Mouse (Mus musculus) intestine, postnatal 0 days (tissue): ENCODE results near the gene Megf8. TPM values are rescaled to one million over a fixed set of nuclear protein-coding genes. Genes with fewer than 3 reads are reported as not detected.

Source experiments
- ATAC-seq: fragments of 200-750 bp; cut with Nextera tagmentation; 2 replicates; pipeline ENCODE4 v1.8.0; 2017; ENCODE audit warnings: mild to moderate bottlenecking, moderate TSS enrichment, moderate library complexity
- H3K27ac ChIP-seq: fragments of 300-500 bp; sonication (generic); 2 replicates; pipeline ENCODE4 v1.5.1; 2014; ENCODE audit warnings: mild to moderate bottlenecking, low read depth, low read length, moderate library complexity
- H3K27me3 ChIP-seq: fragments of 300-500 bp; sonication (generic); replicated peaks from 2 replicates; pipeline ENCODE4 v1.6.1; 2014; ENCODE audit warnings: low read length, mixed read lengths; ENCODE audit not compliant: control insufficient read depth, insufficient read depth
- H3K36me3 ChIP-seq: fragments of 300-500 bp; sonication (generic); 2 replicates; pipeline ENCODE4 v1.6.1; 2014; ENCODE audit warnings: mild to moderate bottlenecking, moderate library complexity; ENCODE audit not compliant: control insufficient read depth, insufficient read depth
- H3K4me1 ChIP-seq: fragments of 300-500 bp; sonication (generic); replicated peaks from 2 replicates; pipeline ENCODE4 v1.6.1; 2014; ENCODE audit warnings: antibody characterized with exemption, low read length, mixed read lengths; ENCODE audit not compliant: control insufficient read depth, insufficient read depth
- H3K4me2 ChIP-seq: fragments of 300-500 bp; sonication (generic); replicated peaks from 2 replicates; pipeline ENCODE4 v1.6.1; 2014; ENCODE audit warnings: low read depth, mild to moderate bottlenecking, moderate library complexity
- H3K4me3 ChIP-seq: fragments of 300-500 bp; sonication (generic); 2 replicates; pipeline ENCODE4 v1.5.1; 2014; ENCODE audit warnings: low read depth, low read length
- H3K9ac ChIP-seq: fragments of 300-500 bp; sonication (generic); 2 replicates; pipeline ENCODE4 v1.6.1; 2014; ENCODE audit warnings: mild to moderate bottlenecking, low read depth, low read length
- H3K9me3 ChIP-seq: fragments of 300-500 bp; sonication (generic); 2 replicates; pipeline ENCODE4 v1.6.1; 2016; ENCODE audit warnings: mixed run types; ENCODE audit not compliant: control insufficient read depth
- CTCF ChIP-seq: sonication (generic); IDR thresholded peaks from 2 replicates; pipeline ENCODE4 v1.5.1; 2016; ENCODE audit warnings: low read depth, mild to moderate bottlenecking, control low read depth, antibody characterized with exemption, moderate library complexity
- WGBS: fragments of 180-500 bp; shearing (Covaris S2); extraction: QIAGEN DNeasy Blood & Tissue Kit; methylation state at CpG from one replicate; pipeline ENCODE4 v1.1.7; 2014; 5-methylcytosine and 5-hydroxymethylcytosine counted together
- polyA plus RNA-seq: library from polyadenylated mRNA; unstranded; fragments of >200 nt; fragmentation: Nextera tagmentation; extraction: Ambion mirVana; gene quantifications from 2 replicates; pipeline ENCODE4 v1.2.1, GENCODE M21; 2015

Megf8 gene
- polyA plus RNA-seq, 1 experiment from 2014 or later: 3.4 TPM

GRCm38 (mm10) chr7:25392851-25393250 lies 75.9 kb downstream of the Megf8 start:
- WGBS: 76% methylated on average over 7 of the region's 7 CpGs
- Histone ChIP-seq H3K36me3 (peaks cover 9% of the 10 kb centered on the region), H3K4me3 (no peak overlapping the region), H3K27ac (no peak overlapping the region; the same call in 1 of the 2 replicates), H3K27me3 (no peaks in the 10 kb centered on the region), H3K4me1 (peaks cover 20% of the 10 kb centered on the region), H3K9me3 (no peaks in the 10 kb centered on the region), H3K9ac (no peak overlapping the region), H3K4me2 (no peak overlapping the region)
- no peak for TF ChIP-seq CTCF
- no peak for ATAC-seq

- Histone ChIP-seq H3K9ac (no peak overlapping the region), H3K9me3 (no peaks in the 10 kb centered on the region), H3K4me2 (peak overlapping the region; percentile 69), H3K4me1 (peaks cover 20% of the 10 kb centered on the region), H3K27ac (peak overlapping the region; percentile 42), H3K4me3 (peak overlapping the region; percentile 76; the same call in 1 of the 2 replicates), H3K36me3 (peaks cover under 1% of the 10 kb centered on the region; the same call in 1 of the 2 replicates), H3K27me3 (no peaks in the 10 kb centered on the region)
- no peak for TF ChIP-seq CTCF
- WGBS: 62% methylated on average over 8 of the region's 8 CpGs
- ATAC-seq: peak; percentile 23; the same call in 1 of the 2 replicates
These were observed 76.7 kb downstream of the Megf8 start for GRCm38 (mm10) chr7:25393451-25394210.

GRCm38 (mm10) chr7:25394754-25395153 lies 77.8 kb downstream of the Megf8 start:
- no peaks in the 10 kb centered on the region for H3K9me3 ChIP-seq
- 12% methylated on average over 7 of the region's 7 CpGs for WGBS
- peak overlapping the region; percentile 47 for H3K27ac ChIP-seq
- H3K4me3 ChIP-seq: peak overlapping the region; percentile 76
- TF ChIP-seq CTCF: no peak
- no peak for ATAC-seq
- H3K27me3 ChIP-seq: no peaks in the 10 kb centered on the region
- H3K36me3 ChIP-seq: no peaks in the 10 kb centered on the region
- H3K4me2 ChIP-seq: peak overlapping the region; percentile 69
- H3K9ac ChIP-seq: peak overlapping the region; percentile 56
- H3K4me1 ChIP-seq: peaks cover 13% of the 10 kb centered on the region

GRCm38 (mm10) chr7:25395186-25395557 lies 78.2 kb downstream of the Megf8 start:
- peak; percentile 2; the same call in 1 of the 2 replicates for ATAC-seq
- under 1% methylated on average over 22 of the region's 22 CpGs for WGBS
- peak overlapping the region; percentile 69 for H3K4me2 ChIP-seq
- no peaks in the 10 kb centered on the region for H3K36me3 ChIP-seq
- TF ChIP-seq CTCF: no peak
- peak overlapping the region; percentile 76 for H3K4me3 ChIP-seq
- H3K27ac ChIP-seq: peak overlapping the region; percentile 42; the same call in 1 of the 2 replicates
- peaks cover 11% of the 10 kb centered on the region for H3K4me1 ChIP-seq
- H3K27me3 ChIP-seq: no peaks in the 10 kb centered on the region
- H3K9me3 ChIP-seq: no peaks in the 10 kb centered on the region
- peak overlapping the region; percentile 56 for H3K9ac ChIP-seq

DNA sequence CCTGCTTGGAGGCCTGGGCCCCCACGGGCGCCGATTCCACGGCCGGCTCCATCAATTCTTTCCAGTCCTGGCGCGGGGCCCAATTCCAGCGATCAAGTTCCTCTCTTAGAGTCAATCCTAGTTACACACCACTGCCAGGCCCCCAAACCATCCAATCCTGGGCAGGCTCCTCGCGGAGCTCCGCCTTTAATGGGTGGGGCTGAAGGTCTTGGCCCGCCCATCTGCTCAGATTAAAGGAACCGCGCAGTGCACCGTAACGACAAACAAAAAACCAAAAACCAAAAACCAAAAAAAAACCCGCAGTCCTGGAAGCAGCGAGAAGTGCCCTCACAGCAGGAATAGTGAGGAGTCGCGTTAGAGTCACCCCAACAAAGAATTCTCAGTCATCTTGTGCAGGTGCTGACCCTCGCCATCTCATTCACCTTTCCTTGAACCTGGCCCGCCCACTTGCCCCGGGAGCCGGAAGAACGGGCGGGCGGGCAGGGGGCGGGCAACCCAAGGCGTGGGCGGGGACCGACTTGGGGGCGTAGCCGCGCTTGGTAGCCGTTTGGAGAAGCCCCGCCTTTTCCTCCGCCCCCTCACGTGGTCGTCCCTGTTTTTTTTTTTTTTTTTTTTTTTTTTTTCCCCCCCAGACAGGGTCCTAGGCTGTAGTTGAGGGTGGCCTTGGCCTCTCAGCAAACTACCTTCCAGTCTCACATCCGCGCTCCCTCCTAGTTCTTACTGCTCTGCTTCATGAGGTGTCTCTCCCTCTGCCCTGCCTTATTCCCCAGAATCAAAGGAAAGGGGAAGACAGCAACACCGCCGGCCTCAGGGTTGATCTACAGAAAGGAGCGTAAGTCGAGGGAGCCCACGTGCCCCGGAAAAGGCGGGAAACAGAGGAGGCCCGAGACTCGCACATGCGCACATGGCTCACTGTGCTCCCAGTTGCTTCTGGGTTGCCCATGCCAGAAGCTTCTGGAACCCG lies 78.9 kb downstream of the Megf8 start:
- no peak for TF ChIP-seq CTCF
- peak; percentile 96 for ATAC-seq
- 5% methylated on average over 49 of the region's 52 CpGs for WGBS

GRCm38 (mm10) chr7:25396621-25397020 lies 79.7 kb downstream of the Megf8 start:
- no peak for TF ChIP-seq CTCF
- Histone ChIP-seq H3K9me3 (no peaks in the 10 kb centered on the region), H3K4me2 (peak overlapping the region; percentile 69; the same call in 1 of the 2 replicates), H3K27me3 (no peaks in the 10 kb centered on the region), H3K9ac (no peak overlapping the region; the same call in 1 of the 2 replicates), H3K36me3 (no peaks in the 10 kb centered on the region), H3K4me1 (no peaks in the 10 kb centered on the region; the same call in none of the 2 replicates), H3K4me3 (0 out of 2 replicates have a peak overlapping the region, but pooled peaks have one; percentile 76), H3K27ac (peak overlapping the region; percentile 46)
- no peak for ATAC-seq
- 92% methylated on average over 14 of the region's 14 CpGs for whole genome bisulfite sequencing

More for the DNA sequence above, 78.9 kb downstream of the Megf8 start:
- Histone ChIP-seq H3K27ac (peak overlapping the region; percentile 46), H3K4me1 (peaks cover 4% of the 10 kb centered on the region), H3K9ac (peak overlapping the region; percentile 56), H3K4me3 (peak overlapping the region; percentile 76), H3K9me3 (no peaks in the 10 kb centered on the region), H3K4me2 (peak overlapping the region; percentile 69), H3K36me3 (no peaks in the 10 kb centered on the region), H3K27me3 (no peaks in the 10 kb centered on the region)
